Mouse (Mus musculus) embryo, embryonic 10 days (tissue): ENCODE results near the gene Ntf5.

Experiments used
- DNase-seq: peaks from one replicate; pipeline ENCODE4 v3.0.0-alpha.2; 2015; ENCODE audit warnings: low spot score

Gene Ntf5

GRCm38 (mm10) chr7:45435038-45435437, 21.5 kb downstream of the Ntf5 start:
- DNase-seq = no peak

GRCm38 (mm10) chr7:45436444-45436843, 22.9 kb downstream of the Ntf5 start:
- DNase-seq = no peak

GRCm38 (mm10) chr7:45437046-45437445, 23.6 kb downstream of the Ntf5 start:
- peak; percentile 63 for DNase-seq

GRCm38 (mm10) chr7:45437521-45438276, 24.2 kb downstream of the Ntf5 start, which contains the start of gene Ruvbl2:
TSS of gene Ruvbl2 (minus strand) at chr7:45438096.
- peak; percentile 61 for DNase-seq

GRCm38 (mm10) chr7:45443526-45444420, 30.3 kb downstream of the Ntf5 start:
- no peak for DNase-seq

GRCm38 (mm10) chr7:45446589-45446988, 33.1 kb downstream of the Ntf5 start:
- no peak for DNase-seq

GRCm38 (mm10) chr7:45447325-45447990, 34.0 kb downstream of the Ntf5 start:
- DNase-seq = peak; percentile 44

- no peak for DNase-seq
These were observed 36.5 kb downstream of the Ntf5 start for GRCm38 (mm10) chr7:45449974-45450373.

- peak; percentile 90 for DNase-seq
These were observed 38.0 kb downstream of the Ntf5 start for GRCm38 (mm10) chr7:45451344-45451982.

- DNase-seq = no peak
These were observed 41.5 kb downstream of the Ntf5 start for GRCm38 (mm10) chr7:45454971-45455370.

- DNase-seq = no peak
These were observed 42.6 kb downstream of the Ntf5 start for GRCm38 (mm10) chr7:45455932-45456696.

- DNase-seq = no peak
These were observed 43.3 kb downstream of the Ntf5 start for GRCm38 (mm10) chr7:45456721-45457203.

- peak; percentile 30 for DNase-seq
These were observed 43.9 kb downstream of the Ntf5 start for GRCm38 (mm10) chr7:45457204-45458060.

GRCm38 (mm10) chr7:45458748-45459563, 45.5 kb downstream of the Ntf5 start:
- DNase-seq = peak; percentile 85

- DNase-seq = peak; percentile 99
These were observed 46.2 kb downstream of the Ntf5 start, which contains the start of gene Ftl1 for GRCm38 (mm10) chr7:45459564-45460140. TSS of gene Ftl1 (minus strand) at chr7:45459884.

- no peak for DNase-seq
These were observed 46.9 kb downstream of the Ntf5 start for GRCm38 (mm10) chr7:45460377-45460776.

GRCm38 (mm10) chr7:45460860-45461314, 47.4 kb downstream of the Ntf5 start:
- peak; percentile 76 for DNase-seq

- peak; percentile 21 for DNase-seq
These were observed 47.8 kb downstream of the Ntf5 start for GRCm38 (mm10) chr7:45461326-45461725.
